Mouse (Mus musculus): ENCODE measurements around the gene Ogfod1. TPM values are rescaled to one million over a fixed set of nuclear protein-coding genes. Genes with fewer than 3 reads are reported as not detected.
"Not testable (repeated sequence)": the region's sequence is repeated elsewhere in the genome, so short reads cannot be mapped to it uniquely, and the experiment has no call there.

Ogfod1 gene
- polyA plus RNA-seq, 1 experiment, result 4.1 TPM

DNA sequence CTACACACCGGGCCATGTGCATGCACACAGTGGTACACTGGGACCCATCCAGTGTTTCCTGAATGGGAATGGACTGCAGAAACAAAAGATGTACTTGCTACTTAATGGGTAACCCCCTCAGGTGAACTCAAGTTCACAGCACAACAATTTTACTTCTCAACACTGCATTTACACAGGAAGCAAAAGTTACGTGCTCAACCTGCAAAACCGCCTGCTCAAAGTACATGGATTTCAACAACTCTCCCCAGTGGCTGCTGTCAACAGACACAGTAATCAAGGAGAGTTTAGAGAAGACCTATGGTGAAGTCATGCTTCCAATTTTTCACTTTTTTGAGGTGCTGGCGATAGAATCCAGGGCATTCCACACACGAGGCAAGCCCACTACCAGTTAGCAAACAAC, 1.8 kb upstream of the Ogfod1 start:
- H3K36me3 ChIP-seq (ENCODE audit: control insufficient read depth, insufficient read depth, low read length), result peaks cover 7% of the 10 kb centered on the region
- TF ChIP-seq POLR2A (IDR thresholded peaks at IDR 0.05; ENCODE audit: low read depth, low read length) (no peak), CTCF (IDR thresholded peaks at IDR 0.05; ENCODE audit: extremely low read depth, insufficient read depth, insufficient read length, insufficient replicate concordance) (no peak)
- DNase-seq (ENCODE audit: low read depth in 1 of 2, low spot score in 2 of 2), result no peak
- H3K27ac ChIP-seq (ENCODE audit: insufficient read depth, low read length), result no peak overlapping the region
- H3K4me3 ChIP-seq (ENCODE audit: extremely low read depth, insufficient read depth, insufficient read length), result no peak overlapping the region
- H3K27me3 ChIP-seq (ENCODE audit: control insufficient read depth, insufficient read depth, low read length), result no peaks in the 10 kb centered on the region
- peaks cover 6% of the 10 kb centered on the region for H3K4me1 ChIP-seq (ENCODE audit: control insufficient read depth, insufficient read depth, insufficient read length)
- 69% methylated on average over 5 of the region's 5 CpGs for WGBS

DNA sequence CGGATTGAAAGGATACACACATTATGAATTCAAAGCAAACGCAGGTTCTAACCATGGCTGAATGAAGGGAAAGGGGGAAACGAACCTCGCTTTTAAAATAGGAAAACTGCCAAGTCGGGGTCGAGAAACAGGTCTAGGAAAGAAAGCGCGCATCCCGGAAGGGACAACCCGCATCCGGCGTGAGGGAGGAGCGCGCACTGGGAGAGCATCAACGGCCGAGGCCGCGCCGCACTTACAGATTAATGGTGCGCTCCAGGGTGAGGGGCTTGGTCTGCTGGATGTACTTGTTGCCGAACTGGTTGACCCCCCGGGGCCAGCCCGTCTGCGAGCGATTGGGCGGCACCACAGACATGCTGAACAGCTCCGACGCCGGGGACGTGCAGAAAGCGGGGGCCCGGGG, 457 bp upstream of the Ogfod1 start:
- not testable (repeated sequence) for H3K36me3 ChIP-seq (ENCODE audit: control insufficient read depth, insufficient read depth, low read length); H3K4me1 ChIP-seq (ENCODE audit: control insufficient read depth, insufficient read depth, insufficient read length); H3K27me3 ChIP-seq (ENCODE audit: control insufficient read depth, insufficient read depth, low read length)
- 0% methylated on average over 24 of the region's 32 CpGs for WGBS
- H3K27ac ChIP-seq (ENCODE audit: insufficient read depth, low read length), result peak overlapping the region; percentile 71
- peak; percentile 24 for TF ChIP-seq POLR2A (IDR thresholded peaks at IDR 0.05; ENCODE audit: low read depth, low read length)
- H3K4me3 ChIP-seq (ENCODE audit: extremely low read depth, insufficient read depth, insufficient read length), result peak overlapping the region; percentile 81
- DNase-seq (ENCODE audit: low read depth in 1 of 2, low spot score in 2 of 2), result peak in 1 of 2 experiments; percentile 49

DNA sequence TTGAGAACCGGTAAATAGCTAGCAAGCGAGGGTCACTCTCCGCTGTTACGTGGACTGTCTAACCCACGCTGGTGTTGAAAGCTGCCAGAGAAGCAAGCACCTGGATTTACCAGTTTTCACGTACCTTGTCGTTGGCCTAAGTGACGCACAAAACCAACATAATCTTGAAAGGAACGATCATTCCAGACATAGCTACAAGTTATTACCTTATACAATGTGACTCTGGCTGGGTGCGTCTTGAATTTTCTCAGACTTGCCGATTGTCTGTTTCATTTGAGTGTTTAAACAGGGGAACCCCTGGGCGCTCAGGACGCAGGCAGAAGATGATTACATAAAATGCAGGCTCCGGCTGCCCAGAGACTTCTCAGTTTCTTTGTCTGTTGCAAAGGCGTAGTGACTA, 808 bp downstream of the Ogfod1 start:
- TF ChIP-seq CTCF (IDR thresholded peaks at IDR 0.05; ENCODE audit: extremely low read depth, insufficient read depth, insufficient read length, insufficient replicate concordance) (no peak), POLR2A (IDR thresholded peaks at IDR 0.05; ENCODE audit: low read depth, low read length) (no peak)
- Histone ChIP-seq H3K27ac (ENCODE audit: insufficient read depth, low read length) (no peak overlapping the region), H3K36me3 (ENCODE audit: control insufficient read depth, insufficient read depth, low read length) (peaks cover 1% of the 10 kb centered on the region; the same call in 1 of the 2 replicates), H3K4me3 (ENCODE audit: extremely low read depth, insufficient read depth, insufficient read length) (peak overlapping the region; percentile 97), H3K27me3 (ENCODE audit: control insufficient read depth, insufficient read depth, low read length) (no peaks in the 10 kb centered on the region), H3K4me1 (ENCODE audit: control insufficient read depth, insufficient read depth, insufficient read length) (peaks cover 6% of the 10 kb centered on the region)
- 6% methylated on average over 15 of the region's 15 CpGs for WGBS
- no peak for DNase-seq (ENCODE audit: low read depth in 1 of 2, low spot score in 2 of 2)

DNA sequence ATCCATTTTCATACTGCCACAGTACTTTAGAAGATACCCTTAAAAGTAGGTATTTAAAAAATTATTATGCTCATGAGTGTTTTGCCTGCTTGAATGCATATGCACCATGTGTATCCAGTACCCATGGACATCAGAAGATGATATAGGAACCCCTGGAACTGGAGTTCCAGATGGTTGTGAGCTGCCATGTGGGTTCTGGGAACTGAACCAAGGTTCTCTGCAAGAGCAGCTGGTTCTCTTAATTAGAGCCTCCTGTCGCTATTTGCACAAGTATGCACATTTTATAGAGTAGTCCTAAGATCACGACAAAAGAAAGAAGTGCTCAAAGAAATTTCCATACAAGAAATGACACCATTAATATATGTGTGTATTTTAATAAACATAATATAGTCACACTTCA, 10.8 kb downstream of the Ogfod1 start:
- no peak overlapping the region for H3K4me3 ChIP-seq (ENCODE audit: extremely low read depth, insufficient read depth, insufficient read length)
- no peaks in the 10 kb centered on the region for H3K4me1 ChIP-seq (ENCODE audit: control insufficient read depth, insufficient read depth, insufficient read length)
- 89% methylated on average over 2 of the region's 2 CpGs for WGBS
- no peak for DNase-seq (ENCODE audit: low read depth in 1 of 2, low spot score in 2 of 2)
- H3K27me3 ChIP-seq (ENCODE audit: control insufficient read depth, insufficient read depth, low read length), result no peaks in the 10 kb centered on the region
- H3K27ac ChIP-seq (ENCODE audit: insufficient read depth, low read length), result no peak overlapping the region
- TF ChIP-seq CTCF (IDR thresholded peaks at IDR 0.05; ENCODE audit: extremely low read depth, insufficient read depth, insufficient read length, insufficient replicate concordance) (no peak), POLR2A (IDR thresholded peaks at IDR 0.05; ENCODE audit: low read depth, low read length) (no peak)
- H3K36me3 ChIP-seq (ENCODE audit: control insufficient read depth, insufficient read depth, low read length), result peaks cover 3% of the 10 kb centered on the region; the same call in 1 of the 2 replicates

DNA sequence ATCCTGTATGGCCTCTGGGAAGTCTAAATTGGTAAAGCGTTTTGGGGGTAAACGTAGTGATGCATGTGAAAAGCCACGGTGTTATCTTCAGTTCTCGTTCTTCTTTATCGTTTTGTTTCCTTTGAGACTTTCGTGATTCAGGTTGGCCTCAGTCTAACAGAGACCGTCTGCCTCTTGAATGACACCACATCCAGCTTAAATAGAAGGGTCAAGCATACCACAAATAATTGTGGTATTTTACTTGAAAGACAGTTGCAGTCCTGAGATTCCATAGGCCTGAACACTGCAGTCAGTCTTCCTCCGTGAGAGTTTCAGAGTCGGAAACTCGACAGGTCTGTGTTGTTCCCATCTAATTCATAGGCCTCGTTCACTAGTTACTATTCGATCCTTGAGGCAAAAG, 15.7 kb downstream of the Ogfod1 start:
- no peak for TF ChIP-seq CTCF (IDR thresholded peaks at IDR 0.05; ENCODE audit: extremely low read depth, insufficient read depth, insufficient read length, insufficient replicate concordance)
- no peak for TF ChIP-seq POLR2A (IDR thresholded peaks at IDR 0.05; ENCODE audit: low read depth, low read length)
- no peak for DNase-seq (ENCODE audit: low read depth in 1 of 2, low spot score in 2 of 2)
- Histone ChIP-seq H3K4me1 (ENCODE audit: control insufficient read depth, insufficient read depth, insufficient read length) (no peaks in the 10 kb centered on the region), H3K36me3 (ENCODE audit: control insufficient read depth, insufficient read depth, low read length) (peaks cover 14% of the 10 kb centered on the region; the same call in 1 of the 2 replicates), H3K27me3 (ENCODE audit: control insufficient read depth, insufficient read depth, low read length) (no peaks in the 10 kb centered on the region), H3K4me3 (ENCODE audit: extremely low read depth, insufficient read depth, insufficient read length) (no peak overlapping the region), H3K27ac (ENCODE audit: insufficient read depth, low read length) (no peak overlapping the region)
- WGBS, result 91% methylated on average over 12 of the region's 12 CpGs

DNA sequence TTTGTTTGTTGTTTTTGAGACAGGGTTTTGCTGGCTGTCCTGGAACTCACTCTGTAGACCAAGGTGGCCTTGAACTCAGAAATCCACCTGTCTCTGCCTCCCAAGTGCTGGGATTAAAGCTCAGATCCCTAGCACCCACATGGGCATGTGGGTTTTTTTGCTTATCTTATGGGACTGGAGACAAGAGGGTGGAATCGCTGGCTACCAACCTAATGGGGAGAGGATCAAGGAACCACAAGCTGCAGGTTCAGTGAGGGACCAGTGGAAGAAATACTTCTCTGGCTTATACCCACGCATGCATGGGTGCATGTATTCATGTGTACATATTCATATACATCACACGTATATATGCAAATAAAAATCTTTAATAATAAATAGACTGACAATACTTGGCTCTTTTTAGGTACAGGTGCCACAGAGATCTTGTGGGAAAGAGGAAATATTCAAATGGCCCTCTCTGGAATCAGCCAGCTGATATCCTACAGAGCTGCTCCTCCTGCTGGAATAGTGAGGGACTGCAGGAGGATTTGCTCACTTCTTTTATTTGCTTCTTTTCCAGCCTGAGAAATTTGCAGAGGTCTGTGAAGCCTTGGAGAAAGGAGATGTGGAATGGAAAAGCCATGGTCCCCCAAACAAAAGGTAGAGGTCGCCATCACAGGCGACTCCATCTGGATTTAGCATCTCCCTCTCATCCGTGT, 20.3 kb downstream of the Ogfod1 start:
- H3K4me1 ChIP-seq (ENCODE audit: control insufficient read depth, insufficient read depth, insufficient read length), result no peaks in the 10 kb centered on the region
- H3K27me3 ChIP-seq (ENCODE audit: control insufficient read depth, insufficient read depth, low read length), result no peaks in the 10 kb centered on the region
- peak; percentile 51; the same call in 1 of the 2 replicates for TF ChIP-seq CTCF (IDR thresholded peaks at IDR 0.05; ENCODE audit: extremely low read depth, insufficient read depth, insufficient read length, insufficient replicate concordance)
- TF ChIP-seq POLR2A (IDR thresholded peaks at IDR 0.05; ENCODE audit: low read depth, low read length), result no peak
- peaks cover 13% of the 10 kb centered on the region; the same call in 1 of the 2 replicates for H3K36me3 ChIP-seq (ENCODE audit: control insufficient read depth, insufficient read depth, low read length)
- no peak overlapping the region for H3K4me3 ChIP-seq (ENCODE audit: extremely low read depth, insufficient read depth, insufficient read length)
- WGBS, result 87% methylated on average over 6 of the region's 6 CpGs
- no peak overlapping the region for H3K27ac ChIP-seq (ENCODE audit: insufficient read depth, low read length)
- peak in 1 of 2 experiments; percentile 18 for DNase-seq (ENCODE audit: low read depth in 1 of 2, low spot score in 2 of 2)

DNA sequence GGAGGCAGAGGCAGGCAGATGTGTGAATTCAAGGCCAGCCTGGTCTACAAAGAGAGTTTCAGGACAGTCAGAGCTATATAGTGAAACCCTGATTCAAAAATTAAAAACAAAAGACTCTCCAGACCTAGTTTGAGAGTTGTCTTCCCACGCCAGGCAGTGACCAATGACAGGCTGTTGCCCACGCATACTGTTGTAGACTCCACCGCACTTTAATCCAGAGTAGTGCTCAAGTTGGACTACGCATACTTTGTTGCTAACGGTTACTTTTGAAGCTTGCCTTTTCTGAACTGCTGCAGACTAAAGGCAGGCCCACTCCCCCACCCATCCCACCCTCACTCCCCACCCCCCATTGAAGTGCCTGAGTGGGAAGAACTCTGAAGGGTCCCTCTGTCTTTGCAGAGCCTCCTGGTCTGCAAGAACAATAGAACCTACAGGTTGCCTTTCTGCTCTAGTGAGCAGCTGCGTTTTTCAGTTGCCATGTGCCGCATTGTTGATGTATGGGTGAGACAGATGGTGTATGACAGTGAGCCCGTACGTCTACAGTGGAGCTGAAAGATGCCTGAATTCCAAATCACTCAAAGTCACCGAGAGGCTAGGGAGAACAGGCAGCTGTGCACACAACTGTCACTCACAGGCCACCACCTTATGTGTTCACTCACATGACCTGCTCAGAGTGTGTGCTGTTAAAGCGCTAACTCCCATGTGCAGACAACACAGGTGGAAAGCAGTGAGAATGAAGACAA, 29.3 kb downstream of the Ogfod1 start:
- no peaks in the 10 kb centered on the region for H3K27me3 ChIP-seq (ENCODE audit: control insufficient read depth, insufficient read depth, low read length)
- no peaks in the 10 kb centered on the region for H3K4me1 ChIP-seq (ENCODE audit: control insufficient read depth, insufficient read depth, insufficient read length)
- no peak overlapping the region for H3K27ac ChIP-seq (ENCODE audit: insufficient read depth, low read length)
- H3K4me3 ChIP-seq (ENCODE audit: extremely low read depth, insufficient read depth, insufficient read length), result no peak overlapping the region
- 93% methylated on average over 11 of the region's 11 CpGs for whole genome bisulfite sequencing
- H3K36me3 ChIP-seq (ENCODE audit: control insufficient read depth, insufficient read depth, low read length), result peaks cover 20% of the 10 kb centered on the region
- TF ChIP-seq CTCF (IDR thresholded peaks at IDR 0.05; ENCODE audit: extremely low read depth, insufficient read depth, insufficient read length, insufficient replicate concordance) (no peak), POLR2A (IDR thresholded peaks at IDR 0.05; ENCODE audit: low read depth, low read length) (no peak)
- no peak for DNase-seq (ENCODE audit: low read depth in 1 of 2, low spot score in 2 of 2)
